Mouse (Mus musculus) splenic B cell, adult 2 months (primary cell): ENCODE results near the gene Mrtfb.
"Not testable (repeated sequence)": the region's sequence is repeated elsewhere in the genome, so short reads cannot be mapped to it uniquely, and the experiment has no call there.

ENCODE experiments used
- DNase-seq: peaks from one replicate; pipeline ENCODE4 v3.0.0-alpha.2; 2011; ENCODE audit warnings: low read depth, low spot score
- H3K27me3 ChIP-seq: 2 replicates; pipeline ENCODE4 v1.6.1; 2012; ENCODE audit warnings: mild to moderate bottlenecking, low read length, moderate library complexity, mixed read lengths; ENCODE audit not compliant: control insufficient read depth, poor library complexity, insufficient read depth, severe bottlenecking
- H3K36me3 ChIP-seq: 2 replicates; pipeline ENCODE4 v1.6.1; 2012; ENCODE audit warnings: mild to moderate bottlenecking, low read length, moderate library complexity, mixed read lengths; ENCODE audit not compliant: control insufficient read depth, poor library complexity, insufficient read depth, severe bottlenecking

Mrtfb gene

GRCm38 (mm10) chr16:13250061-13250460 lies 6.2 kb upstream of the Mrtfb start:
- Histone ChIP-seq H3K36me3 (no peaks in the 10 kb centered on the region), H3K27me3 (no peaks in the 10 kb centered on the region)
- no peak for DNase-seq

- no peak for DNase-seq
- Histone ChIP-seq H3K36me3 (no peaks in the 10 kb centered on the region), H3K27me3 (no peaks in the 10 kb centered on the region)
Measured at GRCm38 (mm10) chr16:13256667-13257527, 616 bp downstream of the Mrtfb start.

- Histone ChIP-seq H3K27me3 (no peaks in the 10 kb centered on the region), H3K36me3 (no peaks in the 10 kb centered on the region)
- DNase-seq, result no peak
Measured at GRCm38 (mm10) chr16:13257528-13257835, 1.2 kb downstream of the Mrtfb start.

- Histone ChIP-seq H3K27me3 (no peaks in the 10 kb centered on the region), H3K36me3 (no peaks in the 10 kb centered on the region)
- DNase-seq, result no peak
Measured at GRCm38 (mm10) chr16:13259026-13259425, 2.7 kb downstream of the Mrtfb start.

GRCm38 (mm10) chr16:13266312-13266711 lies 10.0 kb downstream of the Mrtfb start:
- no peak for DNase-seq
- peaks cover 2% of the 10 kb centered on the region for H3K36me3 ChIP-seq
- H3K27me3 ChIP-seq, result no peaks in the 10 kb centered on the region

GRCm38 (mm10) chr16:13267350-13267904 lies 11.1 kb downstream of the Mrtfb start:
- peaks cover 2% of the 10 kb centered on the region for H3K36me3 ChIP-seq
- DNase-seq, result no peak
- no peaks in the 10 kb centered on the region for H3K27me3 ChIP-seq

- DNase-seq, result no peak
- Histone ChIP-seq H3K36me3 (peaks cover 2% of the 10 kb centered on the region), H3K27me3 (no peaks in the 10 kb centered on the region)
Measured at GRCm38 (mm10) chr16:13269426-13269825, 13.1 kb downstream of the Mrtfb start.

GRCm38 (mm10) chr16:13276258-13276657 lies 20.0 kb downstream of the Mrtfb start:
- Histone ChIP-seq H3K36me3 (no peaks in the 10 kb centered on the region), H3K27me3 (no peaks in the 10 kb centered on the region)
- no peak for DNase-seq

- Histone ChIP-seq H3K36me3 (no peaks in the 10 kb centered on the region), H3K27me3 (no peaks in the 10 kb centered on the region)
- no peak for DNase-seq
Measured at GRCm38 (mm10) chr16:13276709-13277399, 20.6 kb downstream of the Mrtfb start.

GRCm38 (mm10) chr16:13286425-13286824 lies 30.1 kb downstream of the Mrtfb start:
- not testable (repeated sequence) for H3K36me3 ChIP-seq, H3K27me3 ChIP-seq
- peak; percentile 8 for DNase-seq

- no peaks in the 10 kb centered on the region for H3K36me3 ChIP-seq
- DNase-seq, result no peak
Measured at GRCm38 (mm10) chr16:13297860-13298259, 41.6 kb downstream of the Mrtfb start.

GRCm38 (mm10) chr16:13298991-13299390 lies 42.7 kb downstream of the Mrtfb start:
- Histone ChIP-seq H3K36me3 (no peaks in the 10 kb centered on the region), H3K27me3 (no peaks in the 10 kb centered on the region)
- DNase-seq, result no peak

More at GRCm38 (mm10) chr16:13297860-13298259, 41.6 kb downstream of the Mrtfb start:
- no peaks in the 10 kb centered on the region for H3K27me3 ChIP-seq

GRCm38 (mm10) chr16:13306065-13306695 lies 49.9 kb downstream of the Mrtfb start:
- no peaks in the 10 kb centered on the region for H3K36me3 ChIP-seq
- no peaks in the 10 kb centered on the region for H3K27me3 ChIP-seq
- no peak for DNase-seq

- DNase-seq, result no peak
- H3K27me3 ChIP-seq, result no peaks in the 10 kb centered on the region
- no peaks in the 10 kb centered on the region; the same call in 1 of the 2 replicates for H3K36me3 ChIP-seq
Measured at GRCm38 (mm10) chr16:13310096-13310683, 53.9 kb downstream of the Mrtfb start.
